Mouse (Mus musculus) midbrain, embryonic 14.5 days (tissue): Measurements from ENCODE around the gene Gbe1. TPM values are rescaled to one million over a fixed set of nuclear protein-coding genes. Genes with fewer than 3 reads are reported as not detected.

Experiments used
- ATAC-seq: fragments of 200-750 bp; cut with Nextera tagmentation; 2 replicates; pipeline ENCODE4 v1.8.0; 2017; ENCODE audit warnings: moderate number of reproducible peaks, moderate library complexity; ENCODE audit not compliant: low FRiP score, low TSS enrichment
- DNase-seq: peaks from one replicate; pipeline ENCODE4 v3.0.0-alpha.2; 2015
- H3K27ac ChIP-seq: fragments of 300-500 bp; sonication (generic); replicated peaks from 2 replicates; pipeline ENCODE4 v1.5.1; 2014; ENCODE audit warnings: mild to moderate bottlenecking, low read depth, low read length, moderate library complexity
- H3K27me3 ChIP-seq: fragments of 300-500 bp; sonication (generic); 2 replicates; pipeline ENCODE4 v1.6.1; 2014; ENCODE audit warnings: low read length, control low read depth, mixed read lengths; ENCODE audit not compliant: control insufficient read depth, insufficient read depth
- H3K36me3 ChIP-seq: fragments of 300-500 bp; sonication (generic); 2 replicates; pipeline ENCODE4 v1.6.1; 2014; ENCODE audit warnings: low read length, control low read depth; ENCODE audit not compliant: control insufficient read depth, insufficient read depth
- H3K4me1 ChIP-seq: fragments of 300-500 bp; sonication (generic); 2 replicates; pipeline ENCODE4 v1.6.1; 2014; ENCODE audit warnings: mild to moderate bottlenecking, antibody characterized with exemption, low read length, control low read depth; ENCODE audit not compliant: control insufficient read depth, insufficient read depth
- H3K4me2 ChIP-seq: fragments of 300-500 bp; sonication (generic); 2 replicates; pipeline ENCODE4 v1.6.1; 2014; ENCODE audit warnings: mild to moderate bottlenecking, low read length, moderate library complexity
- H3K4me3 ChIP-seq: fragments of 300-500 bp; sonication (generic); replicated peaks from 2 replicates; pipeline ENCODE4 v1.5.1; 2014; ENCODE audit warnings: low read depth, low read length
- H3K9ac ChIP-seq: fragments of 300-500 bp; sonication (generic); replicated peaks from 2 replicates; pipeline ENCODE4 v1.6.1; 2014; ENCODE audit warnings: mild to moderate bottlenecking, low read length, moderate library complexity
- H3K9me3 ChIP-seq: fragments of 300-500 bp; sonication (generic); 2 replicates; pipeline ENCODE4 v1.6.1; 2016; ENCODE audit warnings: low read length, control low read depth, mixed read lengths; ENCODE audit not compliant: control insufficient read depth
- WGBS: fragments of 180-500 bp; shearing (Covaris S2); extraction: QIAGEN DNeasy Blood & Tissue Kit; methylation state at CpG from one replicate; pipeline ENCODE4 v1.1.7; 2014; 5-methylcytosine and 5-hydroxymethylcytosine counted together
- polyA plus RNA-seq: library from polyadenylated mRNA; unstranded; fragments of >200 nt; fragmentation: Nextera tagmentation; extraction: Ambion mirVana; gene quantifications from 2 replicates; pipeline ENCODE4 v1.2.1, GENCODE M21; 2014

The Gbe1 gene
- polyA plus RNA-seq, 1 experiment from 2014 or later, result 17.9 TPM

GRCm38 (mm10) chr16:70385494-70385893, 71.7 kb downstream of the Gbe1 start:
- H3K9ac ChIP-seq, result no peak overlapping the region
- no peak overlapping the region for H3K27ac ChIP-seq
- no peak overlapping the region for H3K4me2 ChIP-seq
- no peaks in the 10 kb centered on the region for H3K36me3 ChIP-seq
- DNase-seq, result no peak
- no peaks in the 10 kb centered on the region for H3K4me1 ChIP-seq
- WGBS, result 97% methylated on average over 1 of the region's 1 CpGs
- no peak overlapping the region for H3K4me3 ChIP-seq
- H3K9me3 ChIP-seq, result no peaks in the 10 kb centered on the region
- H3K27me3 ChIP-seq, result no peaks in the 10 kb centered on the region
- ATAC-seq, result no peak

- Histone ChIP-seq H3K27me3 (no peaks in the 10 kb centered on the region), H3K4me1 (no peaks in the 10 kb centered on the region), H3K9me3 (no peaks in the 10 kb centered on the region), H3K4me2 (no peak overlapping the region), H3K27ac (no peak overlapping the region), H3K9ac (no peak overlapping the region), H3K4me3 (no peak overlapping the region), H3K36me3 (no peaks in the 10 kb centered on the region)
- ATAC-seq (no peak), DNase-seq (no peak)
- WGBS, result 99% methylated on average over 2 of the region's 2 CpGs
Observed at GRCm38 (mm10) chr16:70387385-70387784, 73.6 kb downstream of the Gbe1 start.

GRCm38 (mm10) chr16:70395276-70395675, 81.5 kb downstream of the Gbe1 start:
- ATAC-seq, result no peak
- WGBS, result 89% methylated on average over 3 of the region's 3 CpGs
- H3K4me3 ChIP-seq, result no peak overlapping the region
- no peak overlapping the region for H3K9ac ChIP-seq
- no peak overlapping the region for H3K27ac ChIP-seq
- no peak overlapping the region for H3K4me2 ChIP-seq
- no peak for DNase-seq
- no peaks in the 10 kb centered on the region for H3K36me3 ChIP-seq
- no peaks in the 10 kb centered on the region for H3K4me1 ChIP-seq
- H3K27me3 ChIP-seq, result no peaks in the 10 kb centered on the region
- H3K9me3 ChIP-seq, result no peaks in the 10 kb centered on the region

GRCm38 (mm10) chr16:70407780-70408179, 94.0 kb downstream of the Gbe1 start:
- ATAC-seq (no peak), DNase-seq (no peak)
- H3K27me3 ChIP-seq, result no peaks in the 10 kb centered on the region
- no peak overlapping the region for H3K27ac ChIP-seq
- H3K4me2 ChIP-seq, result no peak overlapping the region
- WGBS, result 99% methylated on average over 2 of the region's 2 CpGs
- no peak overlapping the region for H3K9ac ChIP-seq
- no peaks in the 10 kb centered on the region for H3K9me3 ChIP-seq
- no peaks in the 10 kb centered on the region for H3K36me3 ChIP-seq
- no peak overlapping the region for H3K4me3 ChIP-seq
- H3K4me1 ChIP-seq, result no peaks in the 10 kb centered on the region

GRCm38 (mm10) chr16:70421077-70421476, 107.3 kb downstream of the Gbe1 start:
- H3K4me2 ChIP-seq, result no peak overlapping the region
- no peak overlapping the region for H3K4me3 ChIP-seq
- 87% methylated on average over 3 of the region's 3 CpGs for WGBS
- H3K9me3 ChIP-seq, result no peaks in the 10 kb centered on the region
- no peaks in the 10 kb centered on the region for H3K27me3 ChIP-seq
- H3K4me1 ChIP-seq, result no peaks in the 10 kb centered on the region
- no peaks in the 10 kb centered on the region for H3K36me3 ChIP-seq
- no peak for DNase-seq
- no peak for ATAC-seq
- no peak overlapping the region for H3K27ac ChIP-seq
- H3K9ac ChIP-seq, result no peak overlapping the region

GRCm38 (mm10) chr16:70449520-70449919, 135.8 kb downstream of the Gbe1 start:
- no peaks in the 10 kb centered on the region for H3K4me1 ChIP-seq
- no peak overlapping the region for H3K9ac ChIP-seq
- no peak overlapping the region for H3K4me2 ChIP-seq
- DNase-seq (no peak), ATAC-seq (no peak)
- H3K4me3 ChIP-seq, result no peak overlapping the region
- no peak overlapping the region for H3K27ac ChIP-seq
- H3K36me3 ChIP-seq, result no peaks in the 10 kb centered on the region
- H3K9me3 ChIP-seq, result no peaks in the 10 kb centered on the region
- 75% methylated on average over 6 of the region's 6 CpGs for WGBS
- H3K27me3 ChIP-seq, result no peaks in the 10 kb centered on the region

GRCm38 (mm10) chr16:70475583-70475982, 161.8 kb downstream of the Gbe1 start:
- 43% methylated on average over 3 of the region's 3 CpGs for WGBS
- Histone ChIP-seq H3K4me1 (no peaks in the 10 kb centered on the region), H3K4me3 (no peak overlapping the region), H3K27me3 (no peaks in the 10 kb centered on the region), H3K27ac (no peak overlapping the region), H3K4me2 (no peak overlapping the region), H3K9me3 (no peaks in the 10 kb centered on the region), H3K36me3 (no peaks in the 10 kb centered on the region), H3K9ac (no peak overlapping the region)
- ATAC-seq (no peak), DNase-seq (no peak)

- no peak overlapping the region for H3K27ac ChIP-seq
Observed at GRCm38 (mm10) chr16:70476161-70476560, 162.4 kb downstream of the Gbe1 start.

GRCm38 (mm10) chr16:70480494-70480893, 166.7 kb downstream of the Gbe1 start:
- DNase-seq, result no peak
- H3K4me3 ChIP-seq, result no peak overlapping the region
- H3K9me3 ChIP-seq, result no peaks in the 10 kb centered on the region
- H3K9ac ChIP-seq, result no peak overlapping the region
- no peak overlapping the region for H3K27ac ChIP-seq
- 88% methylated on average over 3 of the region's 3 CpGs for WGBS
- no peaks in the 10 kb centered on the region for H3K4me1 ChIP-seq
- ATAC-seq, result no peak
- H3K27me3 ChIP-seq, result no peaks in the 10 kb centered on the region
- no peaks in the 10 kb centered on the region for H3K36me3 ChIP-seq
- H3K4me2 ChIP-seq, result no peak overlapping the region

More at GRCm38 (mm10) chr16:70476161-70476560, 162.4 kb downstream of the Gbe1 start:
- H3K27me3 ChIP-seq, result no peaks in the 10 kb centered on the region
- no peak overlapping the region for H3K4me3 ChIP-seq
- no peaks in the 10 kb centered on the region for H3K4me1 ChIP-seq
- DNase-seq (no peak), ATAC-seq (no peak)
- 96% methylated on average over 4 of the region's 4 CpGs for WGBS
- H3K36me3 ChIP-seq, result no peaks in the 10 kb centered on the region
- H3K9ac ChIP-seq, result no peak overlapping the region
- H3K4me2 ChIP-seq, result no peak overlapping the region
- no peaks in the 10 kb centered on the region for H3K9me3 ChIP-seq
